Mouse (Mus musculus) stomach, embryonic 15.5 days (tissue): ENCODE measurements around the gene Cdca8. TPM values are rescaled to one million over a fixed set of nuclear protein-coding genes. Genes with fewer than 3 reads are reported as not detected.

Source experiments
- ATAC-seq: fragments of 200-750 bp; cut with Nextera tagmentation; 2 replicates; pipeline ENCODE4 v1.8.0; 2017; ENCODE audit warnings: low read depth, moderate number of reproducible peaks, moderate TSS enrichment; ENCODE audit not compliant: insufficient read depth, low FRiP score
- H3K27ac ChIP-seq: fragments of 300-500 bp; sonication (generic); 2 replicates; pipeline ENCODE4 v1.5.1; 2015; ENCODE audit warnings: mild to moderate bottlenecking, inconsistent platforms
- H3K27me3 ChIP-seq: fragments of 300-500 bp; sonication (generic); replicated peaks from 2 replicates; pipeline ENCODE4 v1.6.1; 2015; ENCODE audit warnings: inconsistent platforms
- H3K36me3 ChIP-seq: fragments of 300-500 bp; sonication (generic); 2 replicates; pipeline ENCODE4 v1.6.1; 2015; ENCODE audit warnings: inconsistent platforms
- H3K4me1 ChIP-seq: fragments of 300-500 bp; sonication (generic); 2 replicates; pipeline ENCODE4 v1.6.1; 2015; ENCODE audit warnings: inconsistent platforms
- H3K4me2 ChIP-seq: fragments of 300-500 bp; sonication (generic); 2 replicates; pipeline ENCODE4 v1.6.1; 2015; ENCODE audit warnings: mild to moderate bottlenecking, inconsistent platforms
- H3K4me3 ChIP-seq: fragments of 300-500 bp; sonication (generic); replicated peaks from 2 replicates; pipeline ENCODE4 v1.5.1; 2015; ENCODE audit warnings: inconsistent platforms
- H3K9ac ChIP-seq: fragments of 300-500 bp; sonication (generic); 2 replicates; pipeline ENCODE4 v1.6.1; 2015; ENCODE audit warnings: inconsistent platforms
- H3K9me3 ChIP-seq: fragments of 300-500 bp; sonication (generic); 2 replicates; pipeline ENCODE4 v1.6.1; 2016; ENCODE audit warnings: inconsistent platforms
- WGBS: fragments of 180-500 bp; shearing (Covaris S2); methylation state at CpG from one replicate; pipeline ENCODE4 v1.1.7; 2015; 5-methylcytosine and 5-hydroxymethylcytosine counted together
- polyA plus RNA-seq: library from polyadenylated mRNA; unstranded; fragments of >200 nt; fragmentation: Nextera tagmentation; extraction: Ambion mirVana; gene quantifications from 2 replicates; pipeline ENCODE4 v1.2.1, GENCODE M21; 2015

Gene Cdca8
- polyA plus RNA-seq, 1 experiment from 2014 or later, result 118 TPM

GRCm38 (mm10) chr4:124971094-124971493 lies 32.0 kb upstream of the Cdca8 start:
- H3K4me1 ChIP-seq, result no peaks in the 10 kb centered on the region
- H3K4me3 ChIP-seq, result no peak overlapping the region
- no peak for ATAC-seq
- 69% methylated on average over 8 of the region's 8 CpGs for WGBS
- H3K4me2 ChIP-seq, result no peak overlapping the region
- H3K36me3 ChIP-seq, result no peaks in the 10 kb centered on the region
- H3K27ac ChIP-seq, result no peak overlapping the region
- no peaks in the 10 kb centered on the region for H3K9me3 ChIP-seq
- no peaks in the 10 kb centered on the region for H3K27me3 ChIP-seq
- H3K9ac ChIP-seq, result no peak overlapping the region

DNA sequence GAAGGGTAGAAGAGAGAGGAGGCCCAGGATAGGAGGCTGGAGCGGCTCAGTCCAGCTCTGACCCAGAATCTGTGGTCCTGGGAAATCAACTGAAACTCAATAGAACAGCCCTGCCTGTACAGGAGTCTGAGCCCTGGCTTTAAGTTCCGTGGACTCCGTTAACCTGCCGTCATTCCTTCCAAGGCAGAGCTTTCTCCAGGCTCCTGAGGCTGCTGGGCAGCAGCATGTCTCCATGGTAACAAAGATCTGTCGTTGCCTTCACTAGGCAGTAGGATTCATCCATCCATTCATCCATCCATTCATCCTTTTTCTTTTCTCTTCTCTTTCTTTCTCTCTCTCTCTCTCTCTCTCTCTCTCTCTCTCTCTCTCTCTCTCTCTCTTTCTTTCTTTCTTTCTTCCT lies 31.6 kb upstream of the Cdca8 start:
- no peak overlapping the region for H3K9ac ChIP-seq
- H3K27me3 ChIP-seq, result no peaks in the 10 kb centered on the region
- 39% methylated on average over 5 of the region's 5 CpGs for WGBS
- H3K9me3 ChIP-seq, result no peaks in the 10 kb centered on the region
- no peak overlapping the region for H3K27ac ChIP-seq
- no peak overlapping the region for H3K4me2 ChIP-seq
- H3K4me3 ChIP-seq, result no peak overlapping the region
- no peaks in the 10 kb centered on the region for H3K4me1 ChIP-seq
- no peak for ATAC-seq
- H3K36me3 ChIP-seq, result no peaks in the 10 kb centered on the region

GRCm38 (mm10) chr4:124970194-124970593 lies 31.1 kb upstream of the Cdca8 start:
- no peaks in the 10 kb centered on the region for H3K27me3 ChIP-seq
- H3K27ac ChIP-seq, result no peak overlapping the region
- 66% methylated on average over 11 of the region's 11 CpGs for WGBS
- H3K9ac ChIP-seq, result no peak overlapping the region
- H3K4me1 ChIP-seq, result no peaks in the 10 kb centered on the region
- no peak overlapping the region for H3K4me3 ChIP-seq
- no peak overlapping the region for H3K4me2 ChIP-seq
- H3K9me3 ChIP-seq, result no peaks in the 10 kb centered on the region
- ATAC-seq, result no peak
- no peaks in the 10 kb centered on the region for H3K36me3 ChIP-seq

DNA sequence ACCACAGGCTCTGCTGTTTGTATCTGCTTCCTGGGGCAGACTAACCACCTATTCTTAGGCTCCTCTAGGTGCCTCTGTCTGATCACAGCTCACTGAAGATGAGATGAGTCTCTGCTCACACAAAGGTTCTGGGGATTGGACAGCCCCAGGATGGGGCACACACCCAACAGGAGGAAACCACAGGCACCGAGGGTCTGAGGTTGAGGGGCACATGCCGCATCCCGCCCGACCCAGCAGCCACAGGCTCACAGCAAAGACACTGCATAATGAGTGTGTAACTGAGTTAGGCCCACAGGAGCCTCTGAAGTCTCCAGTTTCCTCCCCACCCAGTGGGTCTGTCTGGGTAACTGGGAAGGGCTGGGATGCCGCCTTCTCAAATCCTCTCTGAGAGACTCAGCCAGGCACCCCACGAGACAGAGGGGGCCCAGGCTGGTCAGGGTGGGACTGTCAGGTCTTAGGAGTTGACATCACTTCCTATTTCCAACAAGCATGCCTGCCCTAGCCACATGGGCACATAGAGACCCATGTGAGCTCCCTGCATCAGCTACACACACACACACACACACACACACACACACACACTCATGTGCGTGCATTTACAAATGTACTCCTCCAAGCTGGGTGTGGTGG lies 30.2 kb upstream of the Cdca8 start:
- H3K36me3 ChIP-seq, result no peaks in the 10 kb centered on the region
- WGBS, result 79% methylated on average over 7 of the region's 7 CpGs
- H3K27ac ChIP-seq, result no peak overlapping the region
- no peak overlapping the region for H3K4me2 ChIP-seq
- H3K27me3 ChIP-seq, result no peaks in the 10 kb centered on the region
- H3K4me3 ChIP-seq, result no peak overlapping the region
- H3K9ac ChIP-seq, result no peak overlapping the region
- no peaks in the 10 kb centered on the region for H3K4me1 ChIP-seq
- H3K9me3 ChIP-seq, result no peaks in the 10 kb centered on the region
- ATAC-seq, result no peak

DNA sequence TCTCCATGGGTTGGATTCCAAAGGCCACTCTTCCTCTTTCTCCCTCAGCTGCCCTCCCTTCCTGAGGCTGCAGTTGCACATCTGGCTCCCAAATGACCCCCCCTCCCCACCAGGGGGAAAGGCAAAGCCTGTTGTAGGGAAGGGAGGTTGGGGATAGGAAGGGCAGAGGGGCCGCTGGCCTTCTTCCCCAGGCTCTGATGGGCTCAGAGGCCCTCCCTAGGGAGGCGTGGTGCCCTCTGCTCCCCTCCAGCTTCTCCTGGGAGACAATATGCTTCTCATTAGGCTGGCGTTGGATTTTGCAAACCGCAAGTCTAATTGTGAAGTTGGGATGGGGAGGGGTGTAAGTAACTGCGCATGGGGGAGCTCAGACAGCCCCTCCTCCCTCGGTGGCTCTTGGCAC lies 29.6 kb upstream of the Cdca8 start:
- Histone ChIP-seq H3K4me1 (no peaks in the 10 kb centered on the region), H3K4me3 (no peak overlapping the region), H3K4me2 (no peak overlapping the region), H3K27me3 (no peaks in the 10 kb centered on the region), H3K9me3 (no peaks in the 10 kb centered on the region), H3K9ac (no peak overlapping the region), H3K27ac (no peak overlapping the region), H3K36me3 (no peaks in the 10 kb centered on the region)
- WGBS, result 70% methylated on average over 6 of the region's 6 CpGs
- ATAC-seq, result no peak

DNA sequence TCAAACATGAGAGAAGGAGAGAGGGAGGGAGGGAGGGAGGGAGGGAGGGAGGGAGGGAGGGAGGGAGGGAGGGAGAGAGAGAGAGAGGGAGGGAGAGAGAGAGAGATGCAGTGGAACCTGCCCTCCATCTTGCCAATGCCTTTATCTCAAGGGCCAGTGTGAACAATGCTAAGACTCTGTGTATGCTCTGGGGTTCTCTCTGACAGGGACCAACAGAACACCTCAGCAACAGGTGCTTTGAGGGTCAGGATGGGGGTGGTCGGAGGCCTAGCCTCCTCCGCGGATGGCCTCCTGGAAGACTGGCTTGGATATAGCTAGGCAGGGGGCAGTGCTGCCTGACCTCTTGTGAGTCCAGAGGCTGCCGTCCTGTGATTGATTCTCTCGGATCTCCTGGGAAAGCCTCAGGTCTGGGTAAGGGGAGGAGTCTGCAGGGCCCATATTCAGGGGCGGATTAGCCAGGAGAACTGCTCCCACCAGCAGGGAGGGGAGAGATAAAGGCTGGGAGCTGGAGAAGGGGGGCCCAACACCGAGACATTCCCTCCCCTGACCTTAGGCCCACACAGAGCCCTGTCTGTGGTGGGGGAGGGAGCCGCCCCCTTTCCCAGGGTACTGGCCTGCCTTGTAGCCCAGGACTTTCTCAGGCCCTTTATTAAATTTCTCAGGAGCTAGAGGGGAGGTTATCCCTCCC lies 25.9 kb upstream of the Cdca8 start:
- ATAC-seq, result no peak; the same call in 1 of the 2 replicates
- no peaks in the 10 kb centered on the region for H3K4me1 ChIP-seq
- no peak overlapping the region for H3K4me2 ChIP-seq
- 18% methylated on average over 8 of the region's 8 CpGs for WGBS
- no peak overlapping the region for H3K27ac ChIP-seq
- H3K4me3 ChIP-seq, result no peak overlapping the region
- H3K27me3 ChIP-seq, result no peaks in the 10 kb centered on the region
- no peaks in the 10 kb centered on the region for H3K36me3 ChIP-seq
- H3K9me3 ChIP-seq, result no peaks in the 10 kb centered on the region
- no peak overlapping the region for H3K9ac ChIP-seq

DNA sequence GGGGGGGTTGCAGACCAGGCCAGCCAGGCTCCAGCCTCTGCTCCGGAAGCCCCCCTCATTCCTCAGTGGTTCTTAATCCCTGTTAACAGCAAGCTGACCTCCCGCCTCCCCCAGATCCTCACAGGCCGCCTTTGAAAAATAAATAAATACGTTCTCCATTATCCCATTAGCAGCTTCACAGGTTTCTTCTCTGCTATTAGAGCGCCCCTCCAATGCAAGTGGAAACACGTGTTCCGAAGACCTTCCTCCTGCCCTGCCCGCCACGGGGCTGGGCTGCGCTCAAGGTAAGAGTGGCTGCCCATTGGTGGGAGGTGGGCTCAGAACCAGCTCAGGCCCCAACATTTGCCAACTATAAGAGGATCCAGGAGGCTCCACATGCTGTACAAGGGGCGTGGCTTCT lies 23.5 kb upstream of the Cdca8 start:
- no peak for ATAC-seq
- no peaks in the 10 kb centered on the region for H3K4me1 ChIP-seq
- no peaks in the 10 kb centered on the region for H3K9me3 ChIP-seq
- H3K4me2 ChIP-seq, result no peak overlapping the region
- no peak overlapping the region for H3K27ac ChIP-seq
- 29% methylated on average over 11 of the region's 11 CpGs for WGBS
- no peak overlapping the region for H3K9ac ChIP-seq
- H3K4me3 ChIP-seq, result no peak overlapping the region
- no peaks in the 10 kb centered on the region for H3K36me3 ChIP-seq
- H3K27me3 ChIP-seq, result no peaks in the 10 kb centered on the region

GRCm38 (mm10) chr4:124960940-124961339 lies 21.8 kb upstream of the Cdca8 start:
- Histone ChIP-seq H3K27ac (no peak overlapping the region), H3K4me3 (no peak overlapping the region), H3K9ac (no peak overlapping the region), H3K9me3 (no peaks in the 10 kb centered on the region), H3K27me3 (no peaks in the 10 kb centered on the region), H3K4me1 (no peaks in the 10 kb centered on the region), H3K4me2 (no peak overlapping the region), H3K36me3 (no peaks in the 10 kb centered on the region)
- ATAC-seq, result no peak
- 87% methylated on average over 11 of the region's 11 CpGs for WGBS

- ATAC-seq, result no peak
- no peak overlapping the region for H3K27ac ChIP-seq
Observed at GRCm38 (mm10) chr4:124959062-124959461, 20.0 kb upstream of the Cdca8 start.

DNA sequence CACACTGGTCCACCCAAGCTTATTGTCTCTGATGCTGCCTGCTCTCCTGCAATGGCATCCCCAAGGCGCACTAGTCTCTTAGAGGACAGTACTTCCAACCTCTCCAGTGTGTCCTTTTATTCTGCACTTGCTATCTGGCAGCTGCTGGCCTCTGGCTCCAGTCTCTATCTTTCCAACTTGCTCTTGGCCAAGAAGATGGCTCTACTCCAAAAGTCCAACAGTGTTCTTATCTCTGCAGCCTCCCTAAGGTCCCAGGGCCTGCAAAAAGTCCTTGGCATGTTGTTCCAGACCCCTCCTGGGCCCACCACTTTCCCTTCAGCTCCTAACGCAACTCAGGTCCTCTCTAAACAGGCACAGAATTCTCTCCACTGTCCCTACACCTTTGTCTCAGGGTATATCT lies 18.2 kb upstream of the Cdca8 start:
- Histone ChIP-seq H3K9me3 (no peaks in the 10 kb centered on the region), H3K4me1 (no peaks in the 10 kb centered on the region), H3K4me2 (no peak overlapping the region), H3K9ac (no peak overlapping the region), H3K27me3 (no peaks in the 10 kb centered on the region), H3K27ac (no peak overlapping the region), H3K4me3 (no peak overlapping the region), H3K36me3 (no peaks in the 10 kb centered on the region)
- WGBS, result 76% methylated on average over 2 of the region's 2 CpGs
- ATAC-seq, result no peak

More at GRCm38 (mm10) chr4:124959062-124959461, 20.0 kb upstream of the Cdca8 start:
- no peaks in the 10 kb centered on the region for H3K27me3 ChIP-seq
- H3K9me3 ChIP-seq, result no peaks in the 10 kb centered on the region
- no peaks in the 10 kb centered on the region for H3K4me1 ChIP-seq
- no peak overlapping the region for H3K4me3 ChIP-seq
- no peaks in the 10 kb centered on the region for H3K36me3 ChIP-seq
- H3K4me2 ChIP-seq, result no peak overlapping the region
- no peak overlapping the region for H3K9ac ChIP-seq
- WGBS, result 57% methylated on average over 11 of the region's 11 CpGs

DNA sequence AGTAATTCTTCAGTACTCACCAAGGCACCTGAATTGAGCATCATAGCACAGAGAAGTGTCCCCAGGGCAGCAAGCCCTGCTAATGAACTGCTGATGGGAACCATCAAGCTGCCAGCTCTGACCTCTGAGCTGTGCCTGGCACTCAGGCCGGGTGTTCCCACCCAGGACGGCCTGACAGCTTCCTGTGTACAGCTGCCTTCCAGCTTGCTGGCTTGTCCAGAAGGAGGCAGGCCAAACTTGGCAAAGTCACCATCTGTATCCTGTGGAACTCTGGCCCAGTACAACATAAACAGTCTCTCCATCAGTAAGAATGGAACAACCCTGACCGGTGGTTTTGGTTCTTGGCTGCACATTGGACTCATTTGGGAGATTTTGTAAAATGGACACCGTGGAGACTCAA lies 14.4 kb upstream of the Cdca8 start:
- no peak for ATAC-seq
- 48% methylated on average over 4 of the region's 4 CpGs for WGBS

GRCm38 (mm10) chr4:124951036-124951433 lies 11.9 kb upstream of the Cdca8 start:
- no peak for ATAC-seq
- H3K4me1 ChIP-seq, result peaks cover 4% of the 10 kb centered on the region; the same call in 1 of the 2 replicates
- H3K9me3 ChIP-seq, result no peaks in the 10 kb centered on the region
- H3K4me3 ChIP-seq, result no peak overlapping the region
- H3K27ac ChIP-seq, result no peak overlapping the region
- no peak overlapping the region for H3K4me2 ChIP-seq
- no peaks in the 10 kb centered on the region for H3K27me3 ChIP-seq
- H3K36me3 ChIP-seq, result no peaks in the 10 kb centered on the region
- H3K9ac ChIP-seq, result no peak overlapping the region; the same call in 1 of the 2 replicates
- WGBS, result 35% methylated on average over 10 of the region's 10 CpGs

More for the DNA sequence above, 14.4 kb upstream of the Cdca8 start:
- H3K4me3 ChIP-seq, result no peak overlapping the region
- H3K4me1 ChIP-seq, result peaks cover 4% of the 10 kb centered on the region; the same call in 1 of the 2 replicates
- no peak overlapping the region for H3K4me2 ChIP-seq
- H3K9ac ChIP-seq, result no peak overlapping the region
- no peak overlapping the region for H3K27ac ChIP-seq
- H3K27me3 ChIP-seq, result no peaks in the 10 kb centered on the region
- no peaks in the 10 kb centered on the region for H3K36me3 ChIP-seq
- no peaks in the 10 kb centered on the region for H3K9me3 ChIP-seq
